Mouse (Mus musculus) C2C12 (cell line): ENCODE measurements around the gene Asb6.

Experiments used
- CEBPB ChIP-seq: IDR thresholded peaks from one replicate; pipeline ENCODE4 v1.6.1; 2011; ENCODE audit warnings: low read depth, mild to moderate bottlenecking, control low read depth, moderate library complexity
- CTCF ChIP-seq: IDR thresholded peaks from one replicate; pipeline ENCODE4 v1.5.1; 2011; ENCODE audit not compliant: control insufficient read depth, insufficient read depth, insufficient read length
- MAX ChIP-seq: IDR thresholded peaks from one replicate; pipeline ENCODE4 v1.6.1; 2011; ENCODE audit warnings: mild to moderate bottlenecking, control low read depth
- USF1 ChIP-seq: IDR thresholded peaks from one replicate; pipeline ENCODE4 v1.6.1; 2011; ENCODE audit warnings: low read depth, mild to moderate bottlenecking, control low read depth, moderate library complexity

- TF ChIP-seq CTCF (no peak), USF1 (peak; percentile 89), MAX (no peak), CEBPB (no peak)
Measured at GRCm38 (mm10) chr2:30783346-30783745, 46.8 kb downstream of the Asb6 start.
